Mouse (Mus musculus): ENCODE data around the gene Minos1. TPM values are rescaled to one million over a fixed set of nuclear protein-coding genes. Genes with fewer than 3 reads are reported as not detected.

The Minos1 gene
- polyA plus RNA-seq (2016; fragmentation: Nextera tagmentation; extraction: Ambion mirVana) = 382 and 402 TPM in 2 replicates

- H3K9ac ChIP-seq (replicated peaks) = peak within 1 kb of the TSS; percentile 96
- ATAC-seq (ENCODE audit: low FRiP score, low read depth) = peak; percentile 97
- H3K36me3 ChIP-seq = peaks cover 6% of the 10 kb centered on the region; the same call in 1 of the 2 replicates
- peaks cover 18% of the 10 kb centered on the region for H3K4me1 ChIP-seq
- under 1% methylated on average over 63 of the region's 63 CpGs for WGBS
- H3K9me3 ChIP-seq = no peaks in the 10 kb centered on the region
- H3K4me2 ChIP-seq (replicated peaks) = peak within 1 kb of the TSS; percentile 97
- peak within 1 kb of the TSS; percentile 98 for H3K4me3 ChIP-seq
- H3K27me3 ChIP-seq = no peaks in the 10 kb centered on the region
- H3K27ac ChIP-seq (replicated peaks) = peak within 1 kb of the TSS; percentile 88
Measured at GRCm38 (mm10) chr4:139130701-139131549, at the start of gene Minos1. TSS of gene Minos1 (minus strand) at chr4:139131113.

- H3K27me3 ChIP-seq = no peaks in the 10 kb centered on the region
- no peak for ATAC-seq (ENCODE audit: low FRiP score, low read depth)
- WGBS = 89% methylated on average over 17 of the region's 17 CpGs
- H3K4me2 ChIP-seq (replicated peaks) = no peak overlapping the region
- H3K27ac ChIP-seq (replicated peaks) = no peak overlapping the region
- no peak overlapping the region for H3K9ac ChIP-seq (replicated peaks)
- no peaks in the 10 kb centered on the region for H3K36me3 ChIP-seq
- 0 out of 2 replicates have a peak, but pooled peaks cover 3% of the 10 kb centered on the region for H3K9me3 ChIP-seq
- no peak overlapping the region for H3K4me3 ChIP-seq
- H3K4me1 ChIP-seq = no peaks in the 10 kb centered on the region
Measured at GRCm38 (mm10) chr4:139179731-139180625, 49.1 kb upstream of the Minos1 start.

- H3K27me3 ChIP-seq = no peaks in the 10 kb centered on the region
- WGBS = 78% methylated on average over 2 of the region's 2 CpGs
- H3K9ac ChIP-seq (replicated peaks) = no peak overlapping the region
- H3K4me3 ChIP-seq = no peak overlapping the region
- 0 out of 2 replicates have a peak, but pooled peaks cover 3% of the 10 kb centered on the region for H3K9me3 ChIP-seq
- no peaks in the 10 kb centered on the region for H3K4me1 ChIP-seq
- no peaks in the 10 kb centered on the region for H3K36me3 ChIP-seq
- no peak overlapping the region for H3K4me2 ChIP-seq (replicated peaks)
- H3K27ac ChIP-seq (replicated peaks) = no peak overlapping the region
- ATAC-seq (ENCODE audit: low FRiP score, low read depth) = no peak
Measured at GRCm38 (mm10) chr4:139179218-139179617, 48.3 kb upstream of the Minos1 start.

- Histone ChIP-seq H3K4me3 (no peak overlapping the region), H3K27ac (replicated peaks) (no peak overlapping the region), H3K4me1 (no peaks in the 10 kb centered on the region), H3K36me3 (no peaks in the 10 kb centered on the region), H3K9me3 (0 out of 2 replicates have a peak, but pooled peaks cover 3% of the 10 kb centered on the region), H3K4me2 (replicated peaks) (no peak overlapping the region), H3K9ac (replicated peaks) (no peak overlapping the region), H3K27me3 (no peaks in the 10 kb centered on the region)
- 95% methylated on average over 11 of the region's 11 CpGs for WGBS
- no peak for ATAC-seq (ENCODE audit: low FRiP score, low read depth)
Measured at GRCm38 (mm10) chr4:139178377-139178776, 47.5 kb upstream of the Minos1 start.

- Histone ChIP-seq H3K4me1 (no peaks in the 10 kb centered on the region), H3K27me3 (no peaks in the 10 kb centered on the region), H3K4me3 (no peak overlapping the region), H3K27ac (replicated peaks) (no peak overlapping the region), H3K36me3 (no peaks in the 10 kb centered on the region), H3K4me2 (replicated peaks) (no peak overlapping the region), H3K9ac (replicated peaks) (no peak overlapping the region), H3K9me3 (0 out of 2 replicates have a peak, but pooled peaks cover 3% of the 10 kb centered on the region)
- ATAC-seq (ENCODE audit: low FRiP score, low read depth) = no peak
- 84% methylated on average over 3 of the region's 3 CpGs for WGBS
Measured at GRCm38 (mm10) chr4:139177921-139178320, 47.0 kb upstream of the Minos1 start.

GRCm38 (mm10) chr4:139176023-139176422 lies 45.1 kb upstream of the Minos1 start:
- ATAC-seq (ENCODE audit: low FRiP score, low read depth) = no peak
- H3K9me3 ChIP-seq = 0 out of 2 replicates have a peak, but pooled peaks cover 3% of the 10 kb centered on the region
- 78% methylated on average over 6 of the region's 6 CpGs for WGBS

GRCm38 (mm10) chr4:139175061-139175971 lies 44.4 kb upstream of the Minos1 start:
- Histone ChIP-seq H3K4me3 (no peak overlapping the region), H3K9me3 (0 out of 2 replicates have a peak, but pooled peaks cover 3% of the 10 kb centered on the region), H3K9ac (replicated peaks) (no peak overlapping the region), H3K36me3 (no peaks in the 10 kb centered on the region), H3K4me1 (no peaks in the 10 kb centered on the region), H3K4me2 (replicated peaks) (no peak overlapping the region), H3K27me3 (no peaks in the 10 kb centered on the region), H3K27ac (replicated peaks) (no peak overlapping the region)
- ATAC-seq (ENCODE audit: low FRiP score, low read depth) = no peak
- WGBS = 65% methylated on average over 20 of the region's 20 CpGs

More at GRCm38 (mm10) chr4:139176023-139176422, 45.1 kb upstream of the Minos1 start:
- no peaks in the 10 kb centered on the region for H3K36me3 ChIP-seq
- no peaks in the 10 kb centered on the region for H3K27me3 ChIP-seq
- H3K4me3 ChIP-seq = no peak overlapping the region
- H3K4me2 ChIP-seq (replicated peaks) = no peak overlapping the region
- H3K9ac ChIP-seq (replicated peaks) = no peak overlapping the region
- H3K27ac ChIP-seq (replicated peaks) = no peak overlapping the region
- H3K4me1 ChIP-seq = no peaks in the 10 kb centered on the region

GRCm38 (mm10) chr4:139169748-139170279 lies 38.9 kb upstream of the Minos1 start:
- no peaks in the 10 kb centered on the region for H3K4me1 ChIP-seq
- H3K27ac ChIP-seq (replicated peaks) = 0 out of 2 replicates have a peak overlapping the region, but pooled peaks have one; percentile 7
- no peak overlapping the region for H3K4me3 ChIP-seq
- no peak for ATAC-seq (ENCODE audit: low FRiP score, low read depth)
- H3K4me2 ChIP-seq (replicated peaks) = no peak overlapping the region
- no peaks in the 10 kb centered on the region for H3K27me3 ChIP-seq
- H3K9ac ChIP-seq (replicated peaks) = no peak overlapping the region
- H3K9me3 ChIP-seq = no peaks in the 10 kb centered on the region
- no peaks in the 10 kb centered on the region for H3K36me3 ChIP-seq
- 63% methylated on average over 12 of the region's 12 CpGs for WGBS

- ATAC-seq (ENCODE audit: low FRiP score, low read depth) = no peak
- no peaks in the 10 kb centered on the region for H3K4me1 ChIP-seq
- no peaks in the 10 kb centered on the region for H3K27me3 ChIP-seq
- H3K9me3 ChIP-seq = no peaks in the 10 kb centered on the region
- H3K36me3 ChIP-seq = no peaks in the 10 kb centered on the region
- H3K4me3 ChIP-seq = no peak overlapping the region
- H3K4me2 ChIP-seq (replicated peaks) = no peak overlapping the region
- no peak overlapping the region for H3K9ac ChIP-seq (replicated peaks)
- H3K27ac ChIP-seq (replicated peaks) = 0 out of 2 replicates have a peak overlapping the region, but pooled peaks have one; percentile 7
- WGBS = 80% methylated on average over 15 of the region's 15 CpGs
Measured at GRCm38 (mm10) chr4:139168985-139169747, 38.3 kb upstream of the Minos1 start.

- no peak overlapping the region for H3K9ac ChIP-seq (replicated peaks)
- ATAC-seq (ENCODE audit: low FRiP score, low read depth) = no peak
- no peak overlapping the region for H3K27ac ChIP-seq (replicated peaks)
- H3K36me3 ChIP-seq = no peaks in the 10 kb centered on the region
- no peaks in the 10 kb centered on the region for H3K9me3 ChIP-seq
- H3K4me1 ChIP-seq = no peaks in the 10 kb centered on the region
- no peak overlapping the region for H3K4me3 ChIP-seq
- no peaks in the 10 kb centered on the region for H3K27me3 ChIP-seq
- no peak overlapping the region for H3K4me2 ChIP-seq (replicated peaks)
- 74% methylated on average over 8 of the region's 8 CpGs for WGBS
Measured at GRCm38 (mm10) chr4:139167107-139167506, 36.2 kb upstream of the Minos1 start.

All from midbrain, embryonic 12.5 days (tissue).